Mouse (Mus musculus) Patski (cell line): ENCODE results near the gene Dhrs9. TPM values are rescaled to one million over a fixed set of nuclear protein-coding genes. Genes with fewer than 3 reads are reported as not detected.

Experiments
- ATAC-seq: fragments of 100-300 bp; one replicate; pipeline ENCODE4 v1.8.0; 2021
- CTCF ChIA-PET: fragments of 350-600 bp; sonication (Branson Sonifier 250); formaldehyde crosslinking; loops from one replicate; lab custom pipeline; 2022; ENCODE audit warnings: inconsistent platforms; lab: Charles Lee
- POLR2A ChIA-PET: fragments of 350-600 bp; sonication (Branson Sonifier 250); formaldehyde crosslinking; loops from one replicate; lab custom pipeline; 2022; ENCODE audit warnings: antibody characterized with exemption, inconsistent platforms; lab: Charles Lee
- DNase-seq: peaks from one replicate; pipeline ENCODE4 v3.0.0-alpha.2; 2011; ENCODE audit warnings: low read depth, low spot score
- H3K27me3 ChIP-seq: fragments of 371-371 bp; one replicate; pipeline ENCODE4 v1.5.1; 2021
- CTCF ChIP-seq: fragments of 100-300 bp; IDR thresholded peaks from one replicate; pipeline ENCODE4 v1.5.1; 2021
- in situ Hi-C: fragments of 300-500 bp; cut with MboI; formaldehyde crosslinking; loops from 3 replicates; pipeline ENCODE4 v1.11.1; 2018; ENCODE audit warnings: low pct_unique_long_range_greater_than_20kb, mixed read lengths
- polyA plus RNA-seq: library from polyadenylated mRNA; unstranded; gene quantifications from one replicate; pipeline ENCODE4 v1.2.3, GENCODE M21; 2021

The Dhrs9 gene
- polyA plus RNA-seq, 1 experiment from 2014 or later, result 0.55 TPM

DNA sequence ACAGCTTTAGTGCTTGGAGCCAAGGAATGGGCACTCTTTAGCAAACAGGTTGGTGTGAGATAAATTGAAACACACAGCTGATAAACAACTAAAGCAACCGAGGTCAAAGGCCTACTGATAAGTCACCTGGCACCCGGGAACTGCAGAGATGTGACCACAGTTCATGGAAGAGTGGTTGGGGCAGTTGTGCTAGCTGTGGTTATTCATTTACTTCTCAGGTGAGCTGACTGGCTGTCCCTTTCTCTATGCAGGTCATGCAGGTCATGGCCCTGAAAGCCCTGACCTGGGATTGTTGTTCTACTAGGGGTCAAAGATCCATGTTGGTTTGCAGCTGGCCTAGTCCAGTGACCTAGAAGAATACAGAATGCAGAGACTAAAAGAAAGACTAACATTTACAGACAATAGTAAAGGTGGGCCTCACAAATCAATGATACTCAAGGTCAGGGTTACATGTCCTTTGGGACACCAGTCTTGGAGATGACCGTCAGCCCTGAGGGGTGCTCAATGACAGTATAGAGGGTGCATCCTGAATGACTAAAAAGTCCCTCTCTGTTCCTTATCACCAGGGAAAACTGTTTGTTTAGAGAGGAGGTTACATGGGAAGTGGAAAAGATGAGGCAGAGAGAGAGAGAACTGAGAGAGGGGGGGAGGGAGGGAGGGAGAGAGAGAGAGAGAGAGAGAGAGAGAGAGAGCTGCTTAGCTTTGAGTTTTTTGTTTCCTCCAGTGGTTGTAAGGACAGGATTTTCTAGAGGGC is 6.0 kb downstream of the Dhrs9 start:
- H3K27me3 ChIP-seq, result no peaks in the 10 kb centered on the region
- ChIA-PET CTCF (no interaction called here), POLR2A (no interaction called here)
- DNase-seq (no peak), ATAC-seq (no peak)
- in situ Hi-C loops, result no loop called here
- no peak for TF ChIP-seq CTCF

DNA sequence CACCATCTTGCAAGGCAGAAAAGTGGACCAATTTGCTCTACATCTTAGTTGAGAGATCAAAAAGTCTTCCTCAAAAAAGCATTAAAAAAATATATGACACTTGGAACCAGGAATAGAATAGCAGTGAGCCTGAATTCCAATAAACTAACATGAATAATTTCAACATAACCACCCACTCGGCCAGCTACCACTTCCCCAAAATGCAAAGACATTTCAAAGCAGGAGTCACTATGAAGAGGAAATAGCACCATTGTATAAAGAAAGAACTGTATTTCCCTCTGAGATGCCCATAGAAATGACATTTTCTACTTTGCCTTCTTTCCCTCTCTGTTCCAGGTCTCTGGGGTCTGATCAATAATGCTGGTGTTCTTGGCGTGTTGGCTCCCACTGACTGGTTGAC is 13.7 kb downstream of the Dhrs9 start:
- POLR2A ChIA-PET, result no interaction called here
- no peak for TF ChIP-seq CTCF

GRCm38 (mm10) chr2:69395597-69396248 is 15.5 kb downstream of the Dhrs9 start:
- POLR2A ChIA-PET, result no interaction called here
- no peak for TF ChIP-seq CTCF
- in situ Hi-C loops, result no loop called here
- no peak for DNase-seq
- CTCF ChIA-PET, result no interaction called here
- ATAC-seq, result no peak
- no peaks in the 10 kb centered on the region for H3K27me3 ChIP-seq

More for the DNA sequence above, 13.7 kb downstream of the Dhrs9 start:
- in situ Hi-C loops, result no loop called here
- ATAC-seq (no peak), DNase-seq (no peak)
- H3K27me3 ChIP-seq, result no peaks in the 10 kb centered on the region
- CTCF ChIA-PET, result interaction anchor here (1.0 kb wide), 1 partner anchor 11 kb away, joined by 3 read pairs; no protein-coding TSS in a partner anchor

DNA sequence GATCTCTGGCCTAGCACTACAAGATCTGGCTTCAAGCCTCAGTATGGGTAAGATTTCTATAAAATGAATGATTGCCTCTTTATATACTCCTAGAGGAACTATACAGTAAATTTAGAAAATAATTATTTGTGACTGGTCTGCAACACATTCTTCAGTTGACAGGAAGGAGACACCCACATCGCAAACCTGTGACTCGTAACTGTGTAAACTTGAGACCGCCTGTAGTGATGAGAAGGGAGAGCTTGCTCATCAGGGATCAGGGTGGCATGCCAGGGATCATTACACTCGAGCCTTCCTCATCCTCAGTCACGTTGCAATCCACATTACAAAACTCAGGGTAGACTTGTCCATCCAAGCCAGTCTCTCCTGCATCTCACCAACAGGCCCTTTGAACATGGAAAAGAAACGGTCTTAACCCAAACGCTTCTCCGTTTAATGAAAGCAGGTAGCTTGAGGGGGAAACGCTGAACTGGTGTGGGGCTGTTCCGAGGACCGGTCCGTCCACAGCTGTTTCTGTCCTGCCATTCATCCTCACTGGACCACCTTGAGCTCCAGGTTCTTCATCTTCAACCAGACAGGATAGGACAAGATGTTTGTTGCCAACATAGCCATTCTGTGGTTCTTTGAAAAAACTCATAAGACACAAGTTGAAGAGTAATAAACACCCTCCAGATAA is 16.7 kb downstream of the Dhrs9 start:
- no peak for ATAC-seq

GRCm38 (mm10) chr2:69400866-69401604 is 20.8 kb downstream of the Dhrs9 start:
- TF ChIP-seq CTCF, result peak; percentile 23
- in situ Hi-C loops, result no loop called here
- no peaks in the 10 kb centered on the region for H3K27me3 ChIP-seq
- peak; percentile 89 for ATAC-seq
- DNase-seq, result peak; percentile 96
- ChIA-PET CTCF (interaction anchor here (0.7 to 3.0 kb wide), 5 partner anchors 16 to 125 kb away, joined by 3 to 16 read pairs (median 5); no protein-coding TSS in a partner anchor), POLR2A (interaction anchor here (0.8 to 1.1 kb wide), 2 partner anchors 18 to 30 kb away, joined by 3 read pairs; no protein-coding TSS in a partner anchor)

More for the DNA sequence above, 16.7 kb downstream of the Dhrs9 start:
- POLR2A ChIA-PET, result no interaction called here
- CTCF ChIA-PET, result no interaction called here
- DNase-seq, result no peak
- in situ Hi-C loops, result no loop called here
- TF ChIP-seq CTCF, result no peak
- no peaks in the 10 kb centered on the region for H3K27me3 ChIP-seq

GRCm38 (mm10) chr2:69401891-69402290 is 21.6 kb downstream of the Dhrs9 start:
- H3K27me3 ChIP-seq, result no peaks in the 10 kb centered on the region
- ATAC-seq (no peak), DNase-seq (no peak)
- POLR2A ChIA-PET, result interaction anchor here (1.1 kb wide), 1 partner anchor 19 kb away, joined by 3 read pairs; no protein-coding TSS in a partner anchor
- CTCF ChIA-PET, result interaction anchor here (1.0 to 3.0 kb wide), 4 partner anchors 15 to 126 kb away, joined by 3 to 16 read pairs (median 6); no protein-coding TSS in a partner anchor
- no peak for TF ChIP-seq CTCF
- in situ Hi-C loops, result no loop called here

DNA sequence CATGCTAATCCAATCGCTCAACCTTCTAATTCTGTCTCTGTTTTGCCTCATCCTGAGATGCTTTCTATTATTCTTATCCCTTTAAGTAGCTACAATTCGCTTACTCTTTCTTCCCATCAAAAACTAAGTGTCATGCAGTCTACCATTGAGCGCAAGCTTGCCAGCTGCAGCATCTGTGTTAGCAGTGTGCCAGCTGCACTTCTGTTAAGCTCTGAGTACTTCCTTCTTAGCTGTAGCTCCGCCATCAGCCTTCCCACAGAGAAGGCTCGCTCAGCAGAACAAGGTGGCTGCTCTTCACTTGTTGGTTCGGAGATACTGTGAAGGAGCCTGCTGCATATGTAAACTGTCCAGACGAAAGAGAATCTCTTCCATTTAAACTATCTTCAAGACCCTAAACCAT is 22.1 kb downstream of the Dhrs9 start:
- ChIA-PET POLR2A (no interaction called here), CTCF (interaction anchor here (1.0 to 3.0 kb wide), 2 partner anchors 26 to 126 kb away, joined by 4 to 16 read pairs; no protein-coding TSS in a partner anchor)
- DNase-seq, result no peak
- no peaks in the 10 kb centered on the region for H3K27me3 ChIP-seq
- no peak for ATAC-seq
- no peak for TF ChIP-seq CTCF
- in situ Hi-C loops, result no loop called here

DNA sequence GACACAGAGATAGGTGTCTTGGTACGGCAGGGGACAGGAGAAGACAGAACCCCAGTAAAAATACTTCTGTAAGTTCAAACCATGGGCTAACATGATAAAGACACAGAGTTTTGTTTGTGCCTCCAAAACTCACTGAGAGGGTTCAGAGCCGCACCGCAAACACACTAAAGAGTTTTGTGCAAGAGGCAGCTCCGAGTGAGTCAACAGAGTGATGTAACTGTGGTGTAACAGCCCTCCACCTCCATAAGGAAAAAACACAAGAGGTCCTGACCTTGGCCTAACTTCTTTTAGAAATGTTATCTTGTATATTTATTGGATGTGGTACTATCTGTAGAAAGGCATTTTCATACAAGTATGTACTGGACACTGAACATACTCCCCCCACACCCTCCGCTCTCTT is 25.4 kb downstream of the Dhrs9 start:
- no peak for DNase-seq
- no peak for TF ChIP-seq CTCF
- no peak for ATAC-seq
- POLR2A ChIA-PET, result no interaction called here
- in situ Hi-C loops, result no loop called here
- H3K27me3 ChIP-seq, result no peaks in the 10 kb centered on the region
- CTCF ChIA-PET, result no interaction called here

- no peak for TF ChIP-seq CTCF
- POLR2A ChIA-PET, result no interaction called here
- in situ Hi-C loops, result no loop called here
- ATAC-seq, result no peak
- CTCF ChIA-PET, result no interaction called here
- no peak for DNase-seq
- H3K27me3 ChIP-seq, result no peaks in the 10 kb centered on the region
Observed at GRCm38 (mm10) chr2:69414539-69414938, 34.3 kb downstream of the Dhrs9 start.

GRCm38 (mm10) chr2:69415070-69415469 is 34.8 kb downstream of the Dhrs9 start:
- no peak for TF ChIP-seq CTCF

More at GRCm38 (mm10) chr2:69415070-69415469, 34.8 kb downstream of the Dhrs9 start:
- DNase-seq (no peak), ATAC-seq (no peak)
- no peaks in the 10 kb centered on the region for H3K27me3 ChIP-seq
- CTCF ChIA-PET, result no interaction called here
- POLR2A ChIA-PET, result no interaction called here
- in situ Hi-C loops, result no loop called here
